In the genomic region with DNA sequence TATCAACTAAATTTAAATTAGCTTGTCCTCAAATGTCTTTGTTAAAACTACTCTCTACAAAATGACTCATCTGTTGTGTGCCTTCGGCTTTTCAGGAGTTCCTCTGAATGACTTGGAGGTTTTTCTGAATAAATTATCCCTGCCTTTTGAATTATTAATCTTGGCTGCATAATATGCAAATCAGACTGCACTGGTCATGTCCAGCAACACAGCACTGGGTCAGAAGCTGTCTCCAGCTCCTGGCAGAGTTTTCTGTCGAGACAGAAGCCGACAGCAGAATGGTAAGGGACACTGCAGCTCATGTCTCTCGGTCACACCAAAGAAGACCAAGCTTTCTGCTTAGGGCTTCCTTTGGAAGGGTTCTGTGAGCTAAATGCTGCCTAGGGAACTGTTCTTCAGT, we compare ENCODE assay signal across 8 mouse cellular contexts. TPM values are rescaled to one million over a fixed set of nuclear protein-coding genes. Genes with fewer than 3 reads are reported as not detected.
A peak's percentile ranks its signal among the peaks of the same experiment; 100 is the strongest.
DNase-seq lines count a peak whose midpoint lies in the region; ATAC-seq lines count a peak whose summit lies in the region.

TSS of gene Sucnr1 (plus strand) at position 222 of the 400 bp plus-strand sequence.

- no peak for DNase-seq in frontal cortex, postnatal 36 days (ENCODE audit: low spot score in 2 of 2)
- DNase-seq in Muller cell, postnatal 12 days (ENCODE audit: inconsistent ontology term), result peak; percentile 55
- no peak for DNase-seq in gonadal fat pad, adult 2 months (ENCODE audit: low read depth)
- peak; percentile 62 for DNase-seq in kidney, postnatal 10 days
- DNase-seq in urinary bladder, postnatal 14 days (ENCODE audit: low spot score), result no peak
- DNase-seq in cerebellum, adult 9-10 months, result no peak
- DNase-seq in ovary, postnatal 36 days (ENCODE audit: low spot score), result no peak

- peak; percentile 74 for ATAC-seq in frontal cortex, adult (ENCODE audit: low TSS enrichment)

RNA-seq across cellular contexts. Expression of gene Sucnr1, which starts in this region (rescaled TPM):
- 30.5 and 58.1 TPM in 2 replicates for polyA plus RNA-seq in gonadal fat pad, adult 2 months (2012; rRNA removed)

Comparison
In these comparisons a context has a peak if more than half of its experiments do, and no peak if none do; other contexts are left out.
1. DNase-seq: peak in Muller cell, postnatal 12 days (single experiment) and kidney, postnatal 10 days (single experiment); none in frontal cortex, postnatal 36 days (0 of 2), gonadal fat pad, adult 2 months (single experiment), urinary bladder, postnatal 14 days (single experiment), cerebellum, adult 9-10 months (single experiment) and ovary, postnatal 36 days (single experiment).